Mouse (Mus musculus) kidney, adult 8-10 months (tissue): ENCODE results near the gene Man1c1.

Source experiments
- DNase-seq, 2 experiments: peaks; one replicate each; pipeline ENCODE4 v3.0.0; 2022

Gene Man1c1

DNA sequence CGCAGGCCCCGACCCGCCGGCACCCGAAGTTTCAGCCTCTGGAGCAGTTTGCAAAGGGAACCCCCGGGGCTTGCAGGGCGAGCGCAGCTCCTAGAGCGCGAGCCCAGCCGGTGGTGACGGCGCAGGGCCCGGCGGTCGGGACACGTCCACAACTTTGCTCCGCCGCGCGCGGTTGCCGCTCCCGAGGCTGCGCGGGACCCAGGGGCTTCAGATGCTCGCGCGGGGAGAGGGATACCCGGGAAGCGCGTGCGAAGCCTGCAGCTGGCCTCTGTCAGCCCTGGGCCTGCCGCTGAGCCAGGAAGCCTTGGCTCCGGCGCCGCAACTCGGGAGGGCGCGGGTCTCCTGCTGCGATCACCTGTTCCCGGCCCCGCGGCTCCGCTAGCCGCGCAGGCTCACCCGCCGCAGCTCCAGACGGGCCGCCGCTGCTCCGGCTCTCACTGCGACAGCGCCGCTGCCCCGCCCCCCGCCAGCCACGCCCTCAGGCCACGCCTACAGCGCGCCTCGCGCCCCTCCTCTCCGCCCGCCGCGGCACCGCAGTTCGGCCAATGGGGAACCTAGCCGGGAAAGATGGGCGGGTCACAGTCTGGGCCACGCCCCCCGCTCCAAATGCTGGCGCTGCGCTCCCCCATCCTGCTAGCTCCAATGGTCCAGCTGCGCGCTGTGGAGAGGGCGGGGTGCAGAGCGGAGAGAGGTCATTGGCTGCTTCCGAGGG, at the start of gene Man1c1:
Gene Man1c1 (minus strand): TSS at position 456 of the 712 bp plus-strand sequence.
- peak; percentile 97 to 98 for DNase-seq

- DNase-seq, result no peak
These were observed 49.6 kb upstream of the Man1c1 start for GRCm38 (mm10) chr4:134753516-134754261.

DNA sequence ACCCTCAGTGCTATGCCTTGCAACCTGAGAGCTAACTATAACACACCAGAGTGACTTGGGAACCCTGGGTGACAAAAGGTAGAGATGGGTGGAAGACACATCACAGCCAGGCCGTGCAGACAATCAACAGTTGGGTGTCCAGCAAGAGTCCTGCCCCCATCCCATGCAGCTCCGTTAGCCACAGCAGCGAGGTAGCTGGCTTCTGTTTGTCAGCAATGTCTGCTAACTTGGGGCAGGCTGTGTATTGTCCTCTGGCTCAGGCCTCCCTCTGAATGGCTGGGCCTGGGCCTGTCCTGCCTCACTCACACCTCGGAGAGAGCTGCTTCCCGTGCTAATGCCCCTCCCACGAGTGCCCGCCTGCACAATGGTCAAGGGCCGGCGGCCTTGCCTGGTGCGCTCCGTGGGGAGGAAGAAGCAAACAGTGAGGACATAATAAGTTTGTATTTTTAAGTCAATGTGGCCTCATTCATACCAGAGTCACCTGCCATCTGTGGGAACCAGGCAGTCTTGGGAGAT, 48.9 kb upstream of the Man1c1 start:
- no peak for DNase-seq

DNA sequence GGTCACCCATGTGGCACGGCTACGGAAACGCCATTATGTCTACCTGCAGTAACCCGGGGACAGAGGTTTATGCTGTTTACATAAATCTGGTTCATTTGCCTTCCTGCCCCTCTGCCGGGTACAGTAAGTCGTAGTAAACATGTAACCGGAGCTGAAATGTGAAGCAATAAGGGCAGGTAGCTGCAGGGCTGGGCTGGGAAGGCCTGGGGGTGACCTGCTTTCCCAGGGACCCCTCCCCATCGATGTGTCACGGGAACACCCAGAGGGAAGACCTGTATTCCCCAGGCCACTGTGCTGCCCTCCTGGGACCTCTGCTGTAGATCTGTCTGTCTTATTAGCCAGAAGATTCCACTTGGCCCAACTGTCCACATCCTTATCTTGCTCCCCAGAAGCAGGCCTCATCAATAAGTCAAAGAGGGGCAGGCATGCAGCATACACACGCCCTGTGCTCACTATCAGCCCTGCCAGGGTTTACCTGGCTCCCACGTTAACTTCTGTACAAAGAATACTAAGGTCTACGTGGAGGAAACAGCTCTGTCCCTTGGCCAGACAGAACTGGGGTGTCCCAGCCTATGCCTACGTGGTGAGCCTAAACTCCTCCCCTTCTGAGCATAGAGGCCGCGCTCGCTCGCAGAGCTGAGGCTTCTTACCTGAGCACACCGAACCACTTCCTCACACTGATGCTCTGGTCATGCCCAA, 47.7 kb upstream of the Man1c1 start:
- DNase-seq, result no peak

- DNase-seq, result no peak
These were observed 46.7 kb upstream of the Man1c1 start for GRCm38 (mm10) chr4:134750825-134751224.

DNA sequence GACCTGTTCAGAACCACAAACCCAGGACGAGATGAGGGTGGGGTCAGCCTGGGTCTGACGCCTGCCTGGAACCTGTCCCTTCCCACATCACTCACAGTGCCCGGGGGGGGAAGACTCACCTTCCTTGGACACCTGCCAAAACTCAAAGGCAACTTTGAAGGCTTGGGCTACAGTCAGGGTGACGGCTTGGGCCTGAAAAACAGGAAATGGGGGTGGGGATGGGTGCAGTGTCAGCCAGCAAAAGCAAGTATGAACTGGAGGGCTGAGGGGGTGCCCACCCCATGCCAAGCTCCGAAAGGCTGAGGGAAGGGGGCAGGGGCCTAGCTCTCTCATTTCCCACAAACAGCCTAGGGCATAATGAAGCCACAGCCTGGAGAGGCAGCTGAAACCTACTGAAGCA, 46.2 kb upstream of the Man1c1 start:
- DNase-seq, result no peak

DNA sequence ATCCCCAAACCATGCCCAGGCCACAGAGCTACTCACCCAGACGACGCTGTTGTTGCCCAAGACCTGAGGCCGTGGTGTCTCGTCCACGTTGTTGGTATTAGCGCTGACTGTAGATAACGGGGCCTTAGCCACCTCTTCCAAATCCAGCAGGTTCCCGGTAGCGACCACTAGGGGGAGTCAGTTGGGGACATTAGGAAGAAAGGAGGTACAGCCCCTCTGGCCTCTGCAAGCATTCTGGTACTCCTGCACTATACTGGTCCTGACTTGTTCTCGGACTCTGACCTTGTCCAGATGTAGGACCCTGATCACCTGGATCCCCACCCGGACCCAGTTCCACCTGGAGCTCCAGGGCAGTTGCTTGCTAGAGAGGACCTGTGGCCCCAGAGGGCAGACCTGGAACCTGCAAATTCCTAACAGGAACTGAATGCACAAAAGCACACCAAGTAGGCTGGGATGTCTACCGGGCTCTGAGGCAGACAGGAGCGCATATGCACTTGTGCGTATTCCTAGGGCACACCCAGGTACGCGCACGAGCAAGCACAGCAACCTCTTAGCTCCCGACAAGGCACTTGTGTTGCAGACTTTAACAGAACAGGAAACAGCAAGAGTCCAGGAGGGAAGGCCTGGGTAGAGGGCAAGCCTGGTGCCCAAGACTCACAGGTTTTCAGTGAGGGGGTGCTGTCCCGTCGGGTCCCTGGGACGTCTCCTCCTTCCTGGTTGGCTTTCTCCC, 45.4 kb upstream of the Man1c1 start:
- no peak for DNase-seq

DNA sequence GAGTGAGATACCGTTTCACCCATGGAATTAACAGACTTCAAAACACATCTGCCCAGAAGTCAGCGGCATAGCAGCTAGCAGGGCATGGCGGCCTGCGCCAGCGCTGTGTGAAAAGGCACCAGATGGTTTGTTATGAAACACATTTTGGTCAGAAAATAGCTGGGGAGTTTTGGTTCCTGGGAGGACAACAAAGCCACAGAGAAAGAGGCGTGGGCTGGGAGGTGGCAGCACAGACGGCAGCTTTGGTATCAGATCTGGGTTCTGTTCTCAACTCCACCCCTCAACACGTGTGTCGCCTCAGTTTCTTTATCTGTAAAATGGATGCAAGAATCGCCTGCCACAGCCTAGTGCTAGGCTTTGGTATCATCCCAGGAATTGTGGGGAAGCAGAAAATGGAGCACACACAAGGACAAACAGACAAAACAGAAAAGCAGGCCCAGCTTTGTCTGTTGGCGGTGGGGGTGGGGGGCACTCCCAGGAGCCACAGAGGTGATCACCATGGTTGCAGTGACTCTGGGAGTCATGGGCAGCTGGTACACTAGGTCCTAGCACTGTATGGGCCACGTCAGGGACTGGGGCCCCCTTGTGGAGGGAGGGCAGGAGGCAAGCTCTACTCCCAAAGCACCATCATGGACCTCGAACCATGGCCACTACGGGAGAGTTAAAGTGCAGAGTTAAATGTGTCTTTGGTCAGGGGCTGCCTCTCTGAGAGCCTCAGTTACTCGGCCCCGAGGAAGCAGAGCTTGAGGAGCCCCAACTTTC, 42.0 kb upstream of the Man1c1 start:
- DNase-seq, result no peak

DNA sequence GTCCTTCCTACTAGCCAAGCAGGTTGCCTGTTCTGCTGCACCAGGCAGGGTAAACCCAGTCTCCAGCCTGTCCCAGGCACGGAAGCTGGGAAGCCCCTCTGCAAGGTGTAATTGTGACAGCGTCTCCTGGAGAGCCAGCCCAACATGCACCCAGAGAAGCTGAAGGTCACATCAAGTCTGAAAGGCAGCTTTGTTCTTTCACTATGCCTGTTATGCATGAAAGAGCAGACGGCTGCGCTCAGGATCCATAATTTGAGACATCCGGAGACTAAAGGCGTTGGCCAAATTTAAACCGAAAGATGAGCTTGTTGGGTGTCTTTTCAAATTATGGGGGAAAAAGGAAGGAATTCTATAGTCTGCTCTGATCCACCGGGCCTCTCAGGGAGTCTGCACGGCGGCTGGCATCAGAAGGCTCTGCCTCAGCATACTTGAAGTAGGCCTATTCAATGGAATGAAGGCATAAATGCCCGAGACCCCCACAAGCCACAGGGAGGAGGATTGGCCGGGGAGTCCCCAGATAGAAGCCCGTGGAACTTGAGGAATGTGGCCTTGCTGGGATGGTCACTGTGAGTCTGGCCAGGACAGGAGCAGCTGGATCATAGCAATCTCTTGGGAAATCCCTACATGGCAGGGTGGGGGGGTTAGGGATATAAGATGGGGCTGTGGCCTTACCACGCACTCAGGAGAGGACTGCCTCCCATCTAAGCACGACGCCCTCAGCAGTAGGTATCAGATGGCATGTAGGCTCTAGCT, 40.0 kb upstream of the Man1c1 start:
- no peak for DNase-seq

GRCm38 (mm10) chr4:134741949-134742348, 37.9 kb upstream of the Man1c1 start:
- no peak for DNase-seq

DNA sequence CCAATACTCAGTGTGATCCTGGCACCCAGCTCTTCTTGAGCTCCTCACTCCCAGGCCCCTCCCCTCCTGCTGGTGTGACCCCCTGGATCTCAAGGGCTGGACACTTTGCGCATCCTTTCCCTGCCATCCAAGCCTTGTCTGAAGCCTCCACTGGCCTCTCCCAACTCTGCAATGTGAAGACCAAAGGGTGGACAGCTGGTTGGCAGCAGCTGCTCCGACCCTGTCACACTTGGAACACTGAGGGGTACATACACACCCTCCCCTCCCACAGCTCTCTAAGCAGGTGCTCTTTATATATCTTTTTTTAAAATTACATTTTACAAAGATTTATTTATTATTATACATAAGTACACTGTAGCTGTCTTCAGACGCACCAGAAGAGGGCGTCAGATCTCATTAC, 36.1 kb upstream of the Man1c1 start:
- no peak for DNase-seq

DNA sequence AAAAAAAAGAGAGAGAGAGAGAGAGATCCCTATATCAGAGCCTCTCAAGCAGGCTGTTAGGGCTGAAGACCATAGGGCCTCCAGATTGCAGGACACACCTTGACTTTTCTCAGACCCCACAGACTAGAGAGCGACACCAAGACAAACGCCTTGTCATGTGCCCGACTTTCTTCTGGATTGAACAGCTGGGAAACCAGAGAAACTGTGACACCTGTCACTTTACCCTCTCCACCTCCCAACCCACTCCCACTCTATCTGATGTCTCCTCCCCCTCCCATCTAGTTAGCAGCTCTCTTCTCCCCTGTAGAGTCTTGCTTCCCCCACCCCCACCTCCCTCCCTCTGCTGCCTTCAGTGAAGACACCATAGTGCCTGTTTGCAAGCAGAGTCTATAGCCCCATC, 35.4 kb upstream of the Man1c1 start:
- DNase-seq, result no peak

DNA sequence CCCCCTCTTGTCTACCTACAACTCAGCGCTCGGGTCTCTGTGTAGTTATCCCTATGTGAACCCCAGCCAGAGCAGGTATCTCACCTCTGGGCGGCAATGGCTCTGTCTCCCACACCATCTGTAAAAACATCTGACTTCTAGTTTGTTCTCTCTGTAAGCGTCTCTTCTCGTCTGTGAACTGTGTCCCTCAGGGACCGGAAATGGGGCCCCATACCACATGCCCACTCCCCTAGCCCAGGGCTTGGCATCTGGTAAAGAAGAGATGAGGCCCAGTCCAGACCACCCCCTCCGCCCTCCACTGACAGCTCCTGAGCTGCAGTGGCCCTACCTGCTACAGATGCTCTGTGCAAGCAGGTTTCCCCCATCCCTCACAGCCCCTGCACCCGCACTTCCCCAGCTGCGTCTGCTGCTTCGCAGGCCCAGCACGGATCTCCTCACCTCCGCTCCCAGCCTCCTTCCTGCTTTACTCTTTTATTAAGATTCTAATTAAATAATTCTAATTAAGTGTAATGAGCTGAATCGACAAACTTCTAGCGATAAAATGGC, 33.3 kb upstream of the Man1c1 start:
- no peak for DNase-seq

- DNase-seq, result no peak
These were observed 32.1 kb upstream of the Man1c1 start for GRCm38 (mm10) chr4:134736147-134736546.

DNA sequence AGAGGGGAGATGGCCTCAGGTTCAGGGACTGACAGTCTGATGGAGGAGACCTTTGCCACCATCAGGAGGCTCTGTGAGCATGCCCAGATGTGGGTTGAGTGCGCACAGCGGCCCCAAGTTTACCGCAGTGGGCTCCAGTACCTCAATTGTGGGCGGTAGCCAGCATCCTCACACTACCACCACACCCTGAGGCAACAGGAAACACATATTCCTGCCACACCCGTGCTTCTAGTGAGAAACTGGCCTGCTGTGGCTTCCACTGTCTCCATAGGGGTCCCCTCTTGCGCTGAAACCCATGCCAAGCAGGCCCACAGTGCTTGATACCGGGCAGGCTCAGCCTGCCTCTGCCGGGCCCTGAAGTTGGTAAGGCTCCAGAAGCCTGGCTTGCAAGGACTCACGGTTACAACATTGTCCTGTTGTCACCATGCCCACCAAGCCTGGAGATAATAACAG, 30.6 kb upstream of the Man1c1 start:
- DNase-seq, result no peak

DNA sequence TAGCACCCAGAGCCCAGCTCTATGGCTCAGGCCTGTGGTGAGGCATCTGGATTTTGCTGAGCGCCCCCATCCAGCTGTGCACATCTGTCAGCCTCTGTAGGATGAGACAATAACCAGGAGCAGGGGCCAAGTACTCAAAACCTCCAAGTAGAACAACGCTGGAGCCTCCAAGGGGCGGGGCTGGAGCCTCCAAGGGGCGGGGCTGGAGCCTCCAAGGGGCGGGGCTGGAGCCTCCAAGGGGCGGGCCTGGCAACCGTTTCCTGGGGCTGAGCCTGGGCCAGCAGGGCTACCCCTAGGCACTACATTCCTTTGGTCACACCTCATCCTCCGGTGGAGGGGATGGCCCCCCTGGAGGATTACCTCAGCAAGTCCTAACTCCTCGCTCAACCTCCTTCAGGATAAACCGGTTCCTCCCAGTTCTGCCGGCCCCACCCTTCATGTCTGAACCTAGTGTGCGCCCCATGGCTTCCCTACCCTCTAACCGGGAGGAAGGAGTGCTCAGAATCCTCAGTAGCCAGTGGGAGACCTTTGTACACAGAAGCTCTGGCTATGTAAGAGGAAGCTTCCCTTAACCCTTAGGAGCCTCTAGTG, 30.0 kb upstream of the Man1c1 start:
- peak; percentile 26 to 35 for DNase-seq

GRCm38 (mm10) chr4:134733371-134733770, 29.3 kb upstream of the Man1c1 start:
- no peak for DNase-seq

DNA sequence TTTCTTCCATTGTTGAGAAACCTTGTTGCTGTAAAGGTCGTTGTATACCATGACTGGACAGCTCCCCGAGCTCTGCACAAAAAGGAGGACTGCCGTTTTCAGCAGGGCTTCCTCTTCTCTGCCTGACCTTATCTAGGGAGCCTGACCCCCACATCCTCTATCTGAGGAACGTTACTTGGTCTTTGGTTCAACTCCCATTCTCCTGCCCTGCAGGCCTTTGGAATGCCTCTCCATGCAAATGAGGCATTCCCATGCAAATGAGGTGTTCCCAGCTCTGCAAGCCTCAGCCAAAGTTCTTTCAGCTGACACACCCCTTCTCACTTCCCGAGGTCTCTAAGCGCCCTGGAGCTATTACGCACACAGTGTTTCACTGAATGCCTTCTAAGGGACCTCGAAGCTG, 26.0 kb upstream of the Man1c1 start:
- peak; percentile 39 to 58 for DNase-seq

DNA sequence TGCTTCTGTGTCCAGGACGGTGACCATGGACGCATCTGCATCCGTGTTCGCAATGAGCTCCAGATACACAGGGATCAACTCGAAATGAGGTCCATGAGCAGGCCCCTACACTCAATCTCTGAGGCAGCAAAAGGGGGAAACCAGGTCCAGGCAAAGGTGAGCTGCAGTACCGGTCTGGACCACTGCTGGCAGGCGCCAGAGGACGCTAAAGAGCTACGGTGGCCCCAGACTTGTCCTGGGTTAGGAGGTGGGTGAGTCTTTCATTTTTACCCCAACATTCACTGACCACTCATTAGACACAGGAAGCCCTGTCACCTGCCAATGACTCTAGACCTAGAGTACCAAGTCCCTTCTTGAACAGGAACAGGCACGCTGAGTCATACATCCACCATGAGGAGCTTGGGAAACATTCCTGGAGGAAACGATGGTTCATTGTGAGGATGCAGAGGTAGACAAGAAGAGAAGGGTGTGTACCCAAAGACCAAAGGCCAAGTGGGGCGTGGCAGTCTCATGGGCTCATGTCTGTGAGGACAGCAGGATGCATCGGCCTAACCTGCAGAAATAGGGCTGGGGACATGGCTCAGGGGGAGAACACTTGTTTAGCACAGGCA, 21.8 kb upstream of the Man1c1 start:
- no peak for DNase-seq

DNA sequence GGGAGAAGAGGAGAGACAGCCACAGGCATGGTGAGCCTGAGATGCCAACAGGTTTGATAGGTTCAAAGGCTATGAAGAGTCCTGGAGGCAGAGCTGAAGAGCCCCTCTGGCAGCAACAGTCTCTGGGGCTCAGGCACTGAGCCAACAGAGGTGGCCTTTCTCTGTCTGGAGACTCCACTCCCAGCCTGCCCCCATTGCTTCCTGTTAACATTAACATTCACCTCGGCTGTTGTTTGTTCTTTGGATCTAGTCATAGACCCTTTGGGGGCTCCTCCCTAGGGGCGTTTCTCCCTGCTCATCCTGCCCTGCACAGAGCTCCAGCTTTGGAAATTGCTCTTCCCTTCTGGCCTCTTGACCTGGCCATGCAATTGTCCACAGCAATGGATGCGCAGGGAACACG, 20.9 kb upstream of the Man1c1 start:
- no peak for DNase-seq
